ENCODE assay signal across 13 mouse cellular contexts in the genomic region with DNA sequence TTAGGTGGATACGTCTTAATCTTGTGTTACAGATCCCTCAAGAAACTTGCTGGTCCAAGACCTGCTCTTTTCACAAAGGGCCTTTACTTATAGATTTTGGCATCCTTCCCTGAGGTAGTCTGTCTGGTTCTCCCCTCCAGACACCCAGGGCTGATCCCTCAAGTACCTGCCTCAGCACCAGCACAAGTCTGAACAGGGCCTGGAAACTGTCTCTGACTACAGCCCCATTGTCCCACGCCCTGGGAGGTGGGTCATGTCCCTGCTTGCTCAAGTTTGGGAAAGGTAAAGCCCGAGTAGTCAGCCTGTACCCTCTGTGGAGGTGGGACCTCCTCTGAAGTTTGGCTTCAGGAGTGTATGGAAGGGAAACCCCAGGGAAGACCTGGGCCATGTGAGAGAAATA.
"Had no signal": no experiment of that assay in that cellular context is flagged by ENCODE, and none has a peak within 500 bp of the region (broad histone marks: within the 10 kb centered on the region; RNA-seq: fewer than 3 reads in every experiment).

No protein-coding gene starts in this region.

- DNase-seq: kidney, adult 11 months; kidney, adult 9 months; kidney, postnatal 10 days; kidney, postnatal 4 days; liver; liver, embryonic 13.5 days; liver, postnatal 0 days; right cerebral cortex, postnatal 14 days; thymus, postnatal 14 days had no signal

- H3K36me3 ChIP-seq: limb, embryonic 12.5 days; liver, embryonic 13.5 days; midbrain, embryonic 13.5 days; stomach, embryonic 15.5 days had no signal

- ATAC-seq: liver, postnatal 0 days; midbrain, embryonic 13.5 days had no signal

- H3K4me2 ChIP-seq: limb, embryonic 12.5 days; liver, embryonic 13.5 days; midbrain, embryonic 13.5 days; stomach, embryonic 15.5 days had no signal

- H3K9me3 ChIP-seq: limb, embryonic 12.5 days; liver, embryonic 13.5 days; midbrain, embryonic 13.5 days; stomach, embryonic 15.5 days had no signal

- H3K9ac ChIP-seq: limb, embryonic 12.5 days; liver, embryonic 13.5 days; liver, postnatal 0 days; midbrain, embryonic 13.5 days; stomach, embryonic 15.5 days had no signal

- H3K27me3 ChIP-seq: limb, embryonic 12.5 days; liver, embryonic 13.5 days; midbrain, embryonic 13.5 days; stomach, embryonic 15.5 days had no signal

- H3K27ac ChIP-seq: layer of hippocampus, adult 2 months; limb, embryonic 12.5 days; liver, embryonic 13.5 days; midbrain, embryonic 13.5 days; stomach, embryonic 15.5 days had no signal

- H3K4me1 ChIP-seq: limb, embryonic 12.5 days; liver, embryonic 13.5 days; midbrain, embryonic 13.5 days; stomach, embryonic 15.5 days had no signal

- H3K4me3 ChIP-seq: layer of hippocampus, adult 2 months; limb, embryonic 12.5 days; liver, embryonic 13.5 days; midbrain, embryonic 13.5 days; stomach, embryonic 15.5 days had no signal
